Mouse (Mus musculus) bone marrow, adult 2 months (tissue): Measurements from ENCODE around the gene Lect2.

Experiments used
- CTCF ChIP-seq: fragments of 200-500 bp; IDR thresholded peaks from 2 replicates; pipeline ENCODE4 v1.5.1; 2011; ENCODE audit warnings: low read length, control low read depth; ENCODE audit not compliant: control insufficient read depth, insufficient read depth
- POLR2A ChIP-seq: fragments of 200-500 bp; IDR thresholded peaks from 2 replicates; pipeline ENCODE4 v1.6.1; 2011; ENCODE audit warnings: low read depth, mild to moderate bottlenecking, control low read depth, low read length, borderline replicate concordance; ENCODE audit not compliant: control insufficient read depth

DNA sequence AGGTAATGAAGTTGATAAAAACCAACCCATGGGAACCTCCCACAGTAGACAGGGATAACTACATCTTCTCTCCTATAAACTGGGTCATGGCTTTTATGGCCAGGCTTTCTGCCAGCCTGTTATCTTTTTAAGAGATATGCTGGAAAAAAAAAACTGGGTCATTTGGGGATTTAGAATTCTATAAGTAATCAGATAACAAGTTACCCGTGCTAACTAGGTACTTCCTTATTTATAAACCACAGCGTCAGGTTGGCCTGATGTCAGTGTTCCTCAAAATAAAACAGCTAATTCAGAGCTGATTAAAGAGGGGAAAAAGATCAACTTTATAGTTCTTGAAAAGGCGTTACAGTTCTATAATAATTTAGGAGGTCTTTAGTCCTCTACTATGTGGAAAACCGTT is 19.3 kb downstream of the Lect2 start:
- TF ChIP-seq CTCF (no peak), POLR2A (no peak)
